Comparison of ENCODE assay signal across 8 mouse cellular contexts in the genomic region with DNA sequence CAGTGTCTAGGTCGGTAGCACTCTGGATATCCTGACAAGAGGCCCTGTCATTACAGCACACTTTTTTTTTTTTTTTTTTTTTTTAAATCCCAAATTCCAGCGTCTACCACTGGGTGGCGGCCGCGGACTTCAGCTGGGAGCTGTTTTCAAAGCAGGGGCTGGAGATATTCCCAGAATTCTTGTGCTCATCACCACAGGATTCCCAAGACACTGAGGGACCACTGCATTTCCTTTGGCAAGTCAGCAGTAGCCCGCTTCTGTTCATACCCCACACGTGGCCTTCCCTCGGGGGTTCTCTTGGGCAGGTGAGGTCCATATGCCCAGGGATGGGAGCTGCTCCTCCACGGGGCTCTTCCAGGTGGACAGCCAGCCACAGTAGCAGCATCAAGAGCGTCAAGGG. TPM values are rescaled to one million over a fixed set of nuclear protein-coding genes. Genes with fewer than 3 reads are reported as not detected.
DNase-seq lines count a peak whose midpoint lies in the region; ATAC-seq and TF ChIP-seq lines count a peak whose summit lies in the region.

No protein-coding gene starts in this region.

- peak; percentile 21 for DNase-seq in adrenal gland, adult 2 months
- no peak for DNase-seq in adrenal gland, postnatal 4 days (ENCODE audit: low spot score in 2 of 2)
- DNase-seq in urinary bladder, postnatal 14 days (ENCODE audit: low spot score): peak; percentile 7
- DNase-seq in urinary bladder, postnatal 10 days (ENCODE audit: low spot score): no peak
- peak; percentile 64 for DNase-seq in embryonic facial prominence, embryonic 10.5 days (ENCODE audit: low spot score)
- DNase-seq in kidney, postnatal 10 days: peak; percentile 62
- DNase-seq in stomach, postnatal 0 days (ENCODE audit: low spot score): peak; percentile 55

- ATAC-seq in megakaryocyte progenitor cell, adult 5-6 weeks (replicated peaks; ENCODE audit: poor library complexity): peak; percentile 55; the same call in 1 of the 2 replicates
- no peak for ATAC-seq in stomach, postnatal 0 days (ENCODE audit: low FRiP score, low TSS enrichment)

- TF ChIP-seq EP300 in stomach, postnatal 0 days (optimal IDR thresholded peaks at IDR 0.05): no peak

- H3K36me3 ChIP-seq in embryonic facial prominence, embryonic 10.5 days (replicated peaks): no peaks in the 10 kb centered on the region
- no peaks in the 10 kb centered on the region for H3K36me3 ChIP-seq in stomach, postnatal 0 days (ENCODE audit: control insufficient read depth, insufficient read depth, low read length)

- peak; percentile 77 for TF ChIP-seq CTCF in stomach, postnatal 0 days (IDR thresholded peaks at IDR 0.05; ENCODE audit: low read depth)

- no peak overlapping the region for H3K4me2 ChIP-seq in stomach, postnatal 0 days (replicated peaks; ENCODE audit: low read depth)

- no peak overlapping the region for H3K9ac ChIP-seq in stomach, postnatal 0 days (ENCODE audit: low read length)

- 22% methylated on average over 10 of the region's 10 CpGs for WGBS in embryonic facial prominence, embryonic 10.5 days
- 19% methylated on average over 10 of the region's 10 CpGs for WGBS in stomach, postnatal 0 days

- no peak overlapping the region for H3K27ac ChIP-seq in embryonic facial prominence, embryonic 10.5 days (replicated peaks)
- H3K27ac ChIP-seq in stomach, postnatal 0 days (replicated peaks): no peak overlapping the region

- no peaks in the 10 kb centered on the region for H3K4me1 ChIP-seq in embryonic facial prominence, embryonic 10.5 days
- H3K4me1 ChIP-seq in stomach, postnatal 0 days (replicated peaks; ENCODE audit: control insufficient read depth, insufficient read depth): no peaks in the 10 kb centered on the region

- no peaks in the 10 kb centered on the region for H3K9me3 ChIP-seq in embryonic facial prominence, embryonic 10.5 days
- H3K9me3 ChIP-seq in stomach, postnatal 0 days (ENCODE audit: control insufficient read depth, low read length): no peaks in the 10 kb centered on the region

- no peaks in the 10 kb centered on the region; the same call in 1 of the 2 replicates for H3K27me3 ChIP-seq in embryonic facial prominence, embryonic 10.5 days (replicated peaks; ENCODE audit: low read depth, poor library complexity, severe bottlenecking)
- H3K27me3 ChIP-seq in stomach, postnatal 0 days (ENCODE audit: control insufficient read depth, insufficient read depth, low read length): no peaks in the 10 kb centered on the region

- no peak overlapping the region for H3K4me3 ChIP-seq in embryonic facial prominence, embryonic 10.5 days
- H3K4me3 ChIP-seq in stomach, postnatal 0 days (ENCODE audit: low read depth, low read length): no peak overlapping the region

RNA-seq across cellular contexts. Expression of gene Olfr1414, which starts 2.9 kb away (rescaled TPM):
- not detected for total RNA-seq in adrenal gland, adult 2 months (2021)
- not detected in 2 replicates for polyA plus RNA-seq in adrenal gland, adult 2 months (2012; rRNA removed)
- under 1 TPM in 1 of 2 experiments, not detected in 1; 0.08 TPM for total RNA-seq in adrenal gland, postnatal 4 days (2021)
- polyA plus RNA-seq in embryonic facial prominence, embryonic 10.5 days (2016; fragmentation: Nextera tagmentation; extraction: Ambion mirVana): 0.05 TPM in 1 of 2 replicates, not detected in the other
- total RNA-seq in megakaryocyte progenitor cell, adult 5-6 weeks (2015): not detected in 2 replicates
- total RNA-seq in megakaryocyte progenitor cell, adult 5-6 weeks (2017): not detected in 2 replicates
- polyA plus RNA-seq in stomach, postnatal 0 days (2015; fragmentation: Nextera tagmentation; extraction: Ambion mirVana): 0.08 TPM in 1 of 2 replicates, not detected in the other

RNA-seq across cellular contexts. Expression of gene Olfr1415, which starts 25.5 kb away (rescaled TPM):
- not detected for total RNA-seq in adrenal gland, adult 2 months (2021)
- polyA plus RNA-seq in adrenal gland, adult 2 months (2012; rRNA removed): not detected in 2 replicates
- total RNA-seq in adrenal gland, postnatal 4 days (2021): not detected
- polyA plus RNA-seq in embryonic facial prominence, embryonic 10.5 days (2016; fragmentation: Nextera tagmentation; extraction: Ambion mirVana): 0.15 TPM in 1 of 2 replicates, not detected in the other
- not detected in 2 replicates for total RNA-seq in megakaryocyte progenitor cell, adult 5-6 weeks (2015)
- total RNA-seq in megakaryocyte progenitor cell, adult 5-6 weeks (2017): not detected in 2 replicates
- polyA plus RNA-seq in stomach, postnatal 0 days (2015; fragmentation: Nextera tagmentation; extraction: Ambion mirVana): not detected in 2 replicates

RNA-seq across cellular contexts. Expression of gene Olfr1416, which starts 36.5 kb away (rescaled TPM):
- not detected for total RNA-seq in adrenal gland, adult 2 months (2021)
- not detected in 2 replicates for polyA plus RNA-seq in adrenal gland, adult 2 months (2012; rRNA removed)
- total RNA-seq in adrenal gland, postnatal 4 days (2021): not detected
- not detected in 2 replicates for polyA plus RNA-seq in embryonic facial prominence, embryonic 10.5 days (2016; fragmentation: Nextera tagmentation; extraction: Ambion mirVana)
- total RNA-seq in megakaryocyte progenitor cell, adult 5-6 weeks (2015): not detected in 2 replicates
- total RNA-seq in megakaryocyte progenitor cell, adult 5-6 weeks (2017): not detected in 2 replicates
- polyA plus RNA-seq in stomach, postnatal 0 days (2015; fragmentation: Nextera tagmentation; extraction: Ambion mirVana): not detected in 2 replicates

RNA-seq across cellular contexts. Expression of gene Ndufa10, which starts 47.7 kb away (rescaled TPM):
- 100 to 1,000 TPM; 428 to 515 TPM for total RNA-seq in adrenal gland, adult 2 months (2021)
- 106 and 107 TPM in 2 replicates for polyA plus RNA-seq in adrenal gland, adult 2 months (2012; rRNA removed)
- total RNA-seq in adrenal gland, postnatal 4 days (2021): 100 to 1,000 TPM; 250 to 282 TPM
- 319 and 321 TPM in 2 replicates for polyA plus RNA-seq in embryonic facial prominence, embryonic 10.5 days (2016; fragmentation: Nextera tagmentation; extraction: Ambion mirVana)
- total RNA-seq in megakaryocyte progenitor cell, adult 5-6 weeks (2015): 175 TPM in 2 replicates
- 101 and 110 TPM in 2 replicates for total RNA-seq in megakaryocyte progenitor cell, adult 5-6 weeks (2017)
- polyA plus RNA-seq in stomach, postnatal 0 days (2015; fragmentation: Nextera tagmentation; extraction: Ambion mirVana): 229 and 232 TPM in 2 replicates

RNA-seq across cellular contexts. Expression of gene Olfr1413, which starts 49.7 kb away (rescaled TPM):
- not detected for total RNA-seq in adrenal gland, adult 2 months (2021)
- not detected in 2 replicates for polyA plus RNA-seq in adrenal gland, adult 2 months (2012; rRNA removed)
- not detected for total RNA-seq in adrenal gland, postnatal 4 days (2021)
- polyA plus RNA-seq in embryonic facial prominence, embryonic 10.5 days (2016; fragmentation: Nextera tagmentation; extraction: Ambion mirVana): not detected in 2 replicates
- not detected in 2 replicates for total RNA-seq in megakaryocyte progenitor cell, adult 5-6 weeks (2015)
- total RNA-seq in megakaryocyte progenitor cell, adult 5-6 weeks (2017): not detected in 2 replicates
- polyA plus RNA-seq in stomach, postnatal 0 days (2015; fragmentation: Nextera tagmentation; extraction: Ambion mirVana): not detected in 2 replicates

Comparison
In these comparisons a context has a peak if more than half of its experiments do, and no peak if none do; other contexts are left out.
1. DNase-seq: peak in adrenal gland, adult 2 months (single experiment), urinary bladder, postnatal 14 days (single experiment), embryonic facial prominence, embryonic 10.5 days (single experiment), kidney, postnatal 10 days (single experiment) and stomach, postnatal 0 days (single experiment); none in adrenal gland, postnatal 4 days (0 of 2) and urinary bladder, postnatal 10 days (single experiment).